28 mouse cellular contexts compared by ENCODE assay signal in the genomic region with DNA sequence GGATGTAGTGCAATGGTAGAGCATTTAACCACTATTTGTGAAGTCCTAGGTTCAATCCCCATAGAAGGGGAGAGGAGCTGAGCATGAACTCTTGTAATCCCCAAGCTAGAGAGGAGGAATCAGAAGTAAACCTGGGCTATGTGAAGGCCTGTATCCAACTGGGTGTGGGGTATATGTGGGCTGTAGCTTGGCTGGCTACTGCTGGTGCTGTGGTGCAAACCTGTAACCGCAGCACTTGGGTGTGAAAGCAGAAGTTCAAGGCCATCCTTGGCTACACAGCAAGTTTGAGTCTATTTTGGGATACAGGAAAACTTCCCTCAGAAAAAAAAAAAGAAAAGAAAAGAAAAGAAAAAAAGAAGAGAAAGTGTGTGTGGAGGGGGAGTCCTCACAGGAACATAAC. TPM values are rescaled to one million over a fixed set of nuclear protein-coding genes. Genes with fewer than 3 reads are reported as not detected.
A peak's percentile ranks its signal among the peaks of the same experiment; 100 is the strongest.
DNase-seq lines count a peak whose midpoint lies in the region; ATAC-seq and TF ChIP-seq lines count a peak whose summit lies in the region.
"Had no signal": no experiment of that assay in that cellular context is flagged by ENCODE, and none has a peak within 500 bp of the region (broad histone marks: within the 10 kb centered on the region; RNA-seq: fewer than 3 reads in every experiment).

No protein-coding gene starts in this region.

- TF ChIP-seq RAD21 in CH12.LX (IDR thresholded peaks at IDR 0.05; ENCODE audit: low read depth, low read length) = no peak

- DNase-seq in adrenal gland, adult 2 months = peak; percentile 6
- no peak for DNase-seq in adrenal gland, postnatal 4 days (ENCODE audit: low spot score in 2 of 2)
- DNase-seq in CH12.LX (ENCODE audit: extremely low read depth) = peak; percentile 12
- peak; percentile 45 for DNase-seq in splenic B cell, adult 2 months (ENCODE audit: low read depth, low spot score)
- DNase-seq in left cerebral cortex, adult 18-20 months (ENCODE audit: low spot score in 2 of 2) = no peak
- DNase-seq in layer of hippocampus, adult 9-11 months = no peak
- DNase-seq: adrenal gland, adult 8-10 months; adrenal gland, postnatal 36 days; cerebellum, adult 11 months; cerebellum, adult 8-10 months; embryo, embryonic 11 days; heart, postnatal 36 days had no signal

- peaks cover 0 to 7% of the 10 kb centered on the region in 2 experiments; a peak in 2 of 4 replicates for H3K4me1 ChIP-seq in CH12.LX (ENCODE audit: control insufficient read depth in 1 of 2, insufficient read depth in 2 of 2)
- H3K4me1 ChIP-seq: embryonic facial prominence, embryonic 15.5 days; hindbrain, embryonic 12.5 days had no signal

- H3K4me2 ChIP-seq in CH12.LX (ENCODE audit: insufficient read depth, low read depth, poor library complexity, severe bottlenecking) = no peak overlapping the region
- H3K4me2 ChIP-seq: embryonic facial prominence, embryonic 15.5 days; heart, embryonic 12.5 days; hindbrain, embryonic 12.5 days had no signal

- H3K79me2 ChIP-seq in CH12.LX (replicated peaks; ENCODE audit: control insufficient read depth, extremely low read depth, insufficient read depth, poor library complexity, severe bottlenecking) = no peaks in the 10 kb centered on the region

- no peaks in the 10 kb centered on the region for H3K36me3 ChIP-seq in CH12.LX (replicated peaks in 1 of 2; ENCODE audit: control insufficient read depth in 1 of 2, insufficient read depth in 1 of 2, low read length in 1 of 2)
- H3K36me3 ChIP-seq in splenic B cell, adult 2 months (ENCODE audit: control insufficient read depth, insufficient read depth, low read length, poor library complexity, severe bottlenecking) = no peaks in the 10 kb centered on the region
- H3K36me3 ChIP-seq: embryonic facial prominence, embryonic 15.5 days; forebrain, embryonic 10.5 days; heart, embryonic 12.5 days; hindbrain, embryonic 12.5 days had no signal

- TF ChIP-seq CTCF in CH12.LX (conservative IDR thresholded peaks at IDR 0.05 in 1 of 2, IDR thresholded peaks at IDR 0.05 in 1 of 2; ENCODE audit: low read depth in 2 of 2, low read length in 2 of 2) = no peak

- H3K27ac ChIP-seq in CH12.LX (ENCODE audit: insufficient read depth, low read depth) = no peak overlapping the region
- H3K27ac ChIP-seq: embryonic facial prominence, embryonic 15.5 days; forebrain, embryonic 10.5 days; hindbrain, embryonic 12.5 days had no signal

- peak; percentile 89 for ATAC-seq in megakaryocyte, adult 5-6 weeks (ENCODE audit: poor library complexity, severe bottlenecking)
- ATAC-seq: forebrain, embryonic 14.5 days; hindbrain, embryonic 16.5 days; inflammation-experienced regulatory T-cells, adult 6 months had no signal

- no peaks in the 10 kb centered on the region for H3K27me3 ChIP-seq in CH12.LX (replicated peaks)
- H3K27me3 ChIP-seq in splenic B cell, adult 2 months (ENCODE audit: control insufficient read depth, insufficient read depth, low read length, poor library complexity, severe bottlenecking) = no peaks in the 10 kb centered on the region
- H3K27me3 ChIP-seq: embryonic facial prominence, embryonic 15.5 days; heart, embryonic 12.5 days; hindbrain, embryonic 12.5 days had no signal

- TF ChIP-seq EP300 in CH12.LX (IDR thresholded peaks at IDR 0.05; ENCODE audit: low read length) = no peak

- in situ Hi-C loops in CH12.LX (cut with MboI; ENCODE audit: low pct_ligation_motif_present, low pct_unique_long_range_greater_than_20kb, low sequenced_read_pairs) = loop anchor here (25.0 kb wide), 1 partner anchor 659 kb away; no protein-coding TSS in a partner anchor

- H3K9ac ChIP-seq in CH12.LX (ENCODE audit: insufficient read depth, low read depth) = no peak overlapping the region
- H3K9ac ChIP-seq: embryonic facial prominence, embryonic 15.5 days; heart, embryonic 12.5 days; hindbrain, embryonic 12.5 days had no signal

- TF ChIP-seq POLR2A in CH12.LX (IDR thresholded peaks at IDR 0.05; ENCODE audit: low read depth, low read length) = no peak

- dilution Hi-C loops in CH12.LX (cut with MboI; ENCODE audit: extremely low pct_ligation_motif_present, extremely low pct_unique_long_range_greater_than_20kb, low sequenced_read_pairs) = no loop called here

- no peaks in the 10 kb centered on the region for H3K9me3 ChIP-seq in CH12.LX (replicated peaks; ENCODE audit: low read length)
- H3K9me3 ChIP-seq: embryonic facial prominence, embryonic 15.5 days; forebrain, embryonic 10.5 days; heart, embryonic 12.5 days; hindbrain, embryonic 12.5 days had no signal

- no peak overlapping the region for H3K4me3 ChIP-seq in CH12.LX (replicated peaks in 1 of 3; ENCODE audit: low read depth in 2 of 3, low read length in 2 of 3, poor library complexity in 1 of 3)
- H3K4me3 ChIP-seq: embryonic facial prominence, embryonic 15.5 days; erythroblast, embryonic 14.5 days; forebrain, embryonic 10.5 days; heart, embryonic 12.5 days; hindbrain, embryonic 12.5 days had no signal

TF ChIP-seq in CH12.LX, 34 proteins besides CTCF, POLR2A, EP300 and RAD21:
- TF ChIP-seq PAX5 (IDR thresholded peaks at IDR 0.05; ENCODE audit: low read length) (no peak), MYC (IDR thresholded peaks at IDR 0.05; ENCODE audit: low read depth, low read length) (no peak), ZNF384 (IDR thresholded peaks at IDR 0.05; ENCODE audit: low read depth, low read length) (peak; percentile 38; the same call in 1 of the 2 replicates), JUN (IDR thresholded peaks at IDR 0.05; ENCODE audit: insufficient read depth, low read depth, low read length) (no peak)

RNA-seq across cellular contexts. Expression of a gene that starts 5.8 kb away (rescaled TPM):
- not detected for total RNA-seq in adrenal gland, adult 2 months (2021)
- polyA plus RNA-seq in adrenal gland, adult 2 months (2012; rRNA removed) = not detected in 2 replicates
- total RNA-seq in adrenal gland, postnatal 4 days (2021) = not detected
- total RNA-seq in CH12.LX (2012; rRNA removed) = not detected in 2 replicates
- not detected in 2 replicates for total RNA-seq in CH12.LX (2014; rRNA removed)
- not detected in 2 replicates for polyA plus RNA-seq in CH12.LX (2012; ENCODE audit: insufficient read length, low read depth)
- 0.41 TPM in 1 of 2 replicates, not detected in the other for total RNA-seq in megakaryocyte, adult 5-6 weeks (2015)
- not detected in 2 replicates for total RNA-seq in megakaryocyte, adult 5-6 weeks (2017)
- total RNA-seq in left cerebral cortex, adult 18-20 months (2021) = not detected
- total RNA-seq: adrenal gland, adult 8-10 months; adrenal gland, postnatal 36 days; ES-E14; gastrocnemius, adult 8-10 months; gastrocnemius, postnatal 4 days; heart, adult 8-10 months; heart, postnatal 36 days had no signal
- polyA plus RNA-seq: brain, embryonic 14.5 days; embryonic facial prominence, embryonic 11.5 days; erythroblast, embryonic 14.5 days; forebrain, embryonic 10.5 days; forebrain, embryonic 14.5 days; heart, embryonic 12.5 days; heart, embryonic 16.5 days; hindbrain, embryonic 12.5 days; hindbrain, embryonic 16.5 days; inflammation-experienced regulatory T-cells, adult 6 months had no signal

Comparison
In these comparisons a context has a peak if more than half of its experiments do, and no peak if none do; other contexts are left out.
1. DNase-seq: peak in adrenal gland, adult 2 months (single experiment), CH12.LX (single experiment) and splenic B cell, adult 2 months (single experiment); none in adrenal gland, postnatal 4 days (0 of 2), left cerebral cortex, adult 18-20 months (0 of 2) and layer of hippocampus, adult 9-11 months (single experiment).